29 mouse cellular contexts compared by ENCODE assay signal in the genomic region with DNA sequence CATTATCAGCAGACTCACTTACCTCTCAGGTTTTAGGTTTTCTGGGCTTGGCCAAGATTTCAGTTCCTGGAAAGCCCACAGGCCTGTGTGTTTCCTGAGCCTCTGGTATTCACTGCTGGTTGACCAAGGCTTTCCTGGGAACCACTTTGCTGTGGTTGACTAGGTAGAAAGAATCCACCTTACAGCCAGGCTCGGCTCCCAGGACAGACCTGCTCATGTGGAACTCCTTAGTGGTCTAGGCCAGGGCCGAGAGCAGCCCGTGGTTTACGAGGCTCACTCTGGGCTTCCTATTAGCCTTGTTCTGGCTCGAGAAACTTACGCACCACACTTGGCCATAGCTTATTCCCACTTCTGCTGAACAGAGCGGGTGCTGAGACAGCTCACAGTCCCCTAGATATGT. TPM values are rescaled to one million over a fixed set of nuclear protein-coding genes. Genes with fewer than 3 reads are reported as not detected.
A peak's percentile ranks its signal among the peaks of the same experiment; 100 is the strongest.
DNase-seq lines count a peak whose midpoint lies in the region; ATAC-seq and TF ChIP-seq lines count a peak whose summit lies in the region.
"Had no signal": no experiment of that assay in that cellular context is flagged by ENCODE, and none has a peak within 500 bp of the region (broad histone marks: within the 10 kb centered on the region; RNA-seq: fewer than 3 reads in every experiment).

No protein-coding gene starts in this region.

- peak; percentile 75 for ATAC-seq in kidney, embryonic 15.5 days (replicated peaks; ENCODE audit: low FRiP score)
- no peak for ATAC-seq in limb, embryonic 15.5 days (ENCODE audit: insufficient number of reproducible peaks, low FRiP score, low TSS enrichment, low read depth)
- ATAC-seq: activated CD4-positive, CD25-positive, alpha-beta regulatory T cell, adult 4 months; CD4-positive, CD25-positive, alpha-beta regulatory T cell, adult 4 months; forebrain, postnatal 0 days had no signal

- H3K9me3 ChIP-seq in kidney, embryonic 15.5 days (replicated peaks) = no peaks in the 10 kb centered on the region
- H3K9me3 ChIP-seq in limb, embryonic 15.5 days = no peaks in the 10 kb centered on the region
- H3K9me3 ChIP-seq: forebrain, embryonic 12.5 days; heart, embryonic 10.5 days; heart, embryonic 15.5 days; hindbrain, embryonic 12.5 days; megakaryocyte, embryonic 14.5 days; midbrain, embryonic 12.5 days; neural tube, embryonic 12.5 days had no signal

- peak; percentile 30 for DNase-seq in kidney, adult 2 months
- no peak for DNase-seq in kidney, postnatal 14 days
- DNase-seq in kidney, postnatal 4 days = peak; percentile 37 to 62
- no peak for DNase-seq in urinary bladder, adult 2 months (ENCODE audit: low spot score)
- DNase-seq in right cerebral cortex, postnatal 10 days (ENCODE audit: low spot score in 2 of 2) = no peak
- no peak for DNase-seq in layer of hippocampus, postnatal 14 days (ENCODE audit: low spot score in 2 of 2)
- DNase-seq: adrenal gland, adult 2 months; adrenal gland, postnatal 36 days; cerebellum, adult 18-20 months; cerebellum, postnatal 10 days; forebrain, postnatal 0 days; gastrocnemius, postnatal 25 days; heart, adult 11 months; lung, postnatal 4 days; thymus, postnatal 4 days had no signal

- no peak overlapping the region for H3K27ac ChIP-seq in kidney, adult 2 months (ENCODE audit: insufficient read depth, low read depth, low read length)
- peak overlapping the region; percentile 71 for H3K27ac ChIP-seq in kidney, embryonic 15.5 days
- H3K27ac ChIP-seq in limb, embryonic 15.5 days = peak overlapping the region; percentile 54
- H3K27ac ChIP-seq: forebrain, embryonic 12.5 days; heart, embryonic 10.5 days; heart, embryonic 15.5 days; hindbrain, embryonic 12.5 days; midbrain, embryonic 12.5 days; neural tube, embryonic 12.5 days had no signal

- no peak for TF ChIP-seq POLR2A in kidney, adult 2 months (IDR thresholded peaks at IDR 0.05; ENCODE audit: low read depth, low read length)

- WGBS in kidney, adult 2 months = 53% methylated on average over 7 of the region's 7 CpGs
- 52% methylated on average over 7 of the region's 7 CpGs for WGBS in kidney, embryonic 15.5 days
- 56% methylated on average over 7 of the region's 7 CpGs for WGBS in limb, embryonic 15.5 days

- H3K27me3 ChIP-seq in kidney, adult 2 months (replicated peaks; ENCODE audit: control insufficient read depth, insufficient read depth, low read length) = no peaks in the 10 kb centered on the region
- 0 out of 2 replicates have a peak, but pooled peaks cover 4% of the 10 kb centered on the region for H3K27me3 ChIP-seq in kidney, embryonic 15.5 days
- H3K27me3 ChIP-seq in limb, embryonic 15.5 days = no peaks in the 10 kb centered on the region
- H3K27me3 ChIP-seq: heart, embryonic 15.5 days; hindbrain, embryonic 12.5 days; neural tube, embryonic 12.5 days had no signal

- TF ChIP-seq CTCF in kidney, adult 2 months (conservative IDR thresholded peaks at IDR 0.05; ENCODE audit: insufficient read depth, insufficient read length, low read depth, low read length) = no peak

- no peak overlapping the region for H3K4me2 ChIP-seq in kidney, embryonic 15.5 days
- H3K4me2 ChIP-seq in limb, embryonic 15.5 days = no peak overlapping the region
- H3K4me2 ChIP-seq: forebrain, embryonic 12.5 days; heart, embryonic 15.5 days; hindbrain, embryonic 12.5 days; liver, embryonic 11.5 days; midbrain, embryonic 12.5 days; neural tube, embryonic 12.5 days had no signal

- no peak overlapping the region for H3K9ac ChIP-seq in kidney, embryonic 15.5 days
- no peak overlapping the region for H3K9ac ChIP-seq in limb, embryonic 15.5 days
- H3K9ac ChIP-seq: forebrain, embryonic 12.5 days; forebrain, postnatal 0 days; heart, embryonic 15.5 days; hindbrain, embryonic 12.5 days; midbrain, embryonic 12.5 days; neural tube, embryonic 12.5 days had no signal

- no peaks in the 10 kb centered on the region for H3K4me1 ChIP-seq in kidney, adult 2 months (ENCODE audit: control insufficient read depth, insufficient read depth, low read length)
- peaks cover 52% of the 10 kb centered on the region for H3K4me1 ChIP-seq in kidney, embryonic 15.5 days
- H3K4me1 ChIP-seq in limb, embryonic 15.5 days = peaks cover 37% of the 10 kb centered on the region
- H3K4me1 ChIP-seq: megakaryocyte, embryonic 14.5 days had no signal

- H3K36me3 ChIP-seq in kidney, adult 2 months (ENCODE audit: control insufficient read depth, insufficient read depth, low read length) = no peaks in the 10 kb centered on the region
- H3K36me3 ChIP-seq in kidney, embryonic 15.5 days = no peaks in the 10 kb centered on the region
- no peaks in the 10 kb centered on the region for H3K36me3 ChIP-seq in limb, embryonic 15.5 days
- H3K36me3 ChIP-seq: forebrain, embryonic 12.5 days; heart, embryonic 10.5 days; heart, embryonic 15.5 days; hindbrain, embryonic 12.5 days; midbrain, embryonic 12.5 days; neural tube, embryonic 12.5 days had no signal

- H3K4me3 ChIP-seq in kidney, adult 2 months (ENCODE audit: insufficient read depth, low read depth, low read length) = no peak overlapping the region
- H3K4me3 ChIP-seq in kidney, embryonic 15.5 days (replicated peaks) = no peak overlapping the region
- H3K4me3 ChIP-seq in limb, embryonic 15.5 days = no peak overlapping the region
- H3K4me3 ChIP-seq: erythroblast, embryonic 14.5 days; forebrain, embryonic 12.5 days; heart, embryonic 10.5 days; heart, embryonic 15.5 days; hindbrain, embryonic 12.5 days; megakaryocyte, embryonic 14.5 days; midbrain, embryonic 12.5 days; myocyte; neural tube, embryonic 12.5 days had no signal

RNA-seq across cellular contexts. Expression of a gene that starts 57.1 kb away (rescaled TPM):
- polyA plus RNA-seq in kidney, adult 2 months (2012; rRNA removed) = 42.2 and 43.6 TPM in 2 replicates
- polyA plus RNA-seq in kidney, embryonic 15.5 days (2015; fragmentation: Nextera tagmentation; extraction: Ambion mirVana) = 32.0 and 33.5 TPM in 2 replicates
- 28.8 and 32.5 TPM in 2 replicates for polyA plus RNA-seq in limb, embryonic 15.5 days (2015; fragmentation: Nextera tagmentation; extraction: Ambion mirVana)
- 31.7 and 39.2 TPM in 2 replicates for polyA plus RNA-seq in urinary bladder, adult 2 months (2012; rRNA removed)
- total RNA-seq in layer of hippocampus, postnatal 14 days (2021) = 10 to 100 TPM; 65.4 to 67.0 TPM

Comparison
In these comparisons a context has a peak if more than half of its experiments do, and no peak if none do; other contexts are left out.
1. DNase-seq: peak in kidney, adult 2 months (single experiment) and kidney, postnatal 4 days (2 of 2); none in kidney, postnatal 14 days (single experiment), urinary bladder, adult 2 months (single experiment), right cerebral cortex, postnatal 10 days (0 of 2) and layer of hippocampus, postnatal 14 days (0 of 2).